Mouse (Mus musculus): ENCODE measurements around the gene Sertad1.

GRCm38 (mm10) chr7:27451359-27451758, 35.4 kb upstream of the Sertad1 start:
- TF ChIP-seq CTCF (IDR thresholded peaks at IDR 0.05; ENCODE audit: borderline replicate concordance, control insufficient read depth, extremely low read depth, insufficient read depth, low read length, poor library complexity) (no peak), POLR2A (IDR thresholded peaks at IDR 0.05; ENCODE audit: control insufficient read depth, extremely low read depth, insufficient read depth, low read length, poor library complexity) (no peak)

Measured in thymus, adult 2 months (tissue).